Mouse (Mus musculus) Patski (cell line): Measurements from ENCODE around the gene Hist1h4a. TPM values are rescaled to one million over a fixed set of nuclear protein-coding genes. Genes with fewer than 3 reads are reported as not detected.
"Not testable (repeated sequence)": the region's sequence is repeated elsewhere in the genome, so short reads cannot be mapped to it uniquely, and the experiment has no call there.

Experiments used
- ATAC-seq: fragments of 100-300 bp; one replicate; pipeline ENCODE4 v1.8.0; 2021
- CTCF ChIA-PET: fragments of 350-600 bp; sonication (Branson Sonifier 250); formaldehyde crosslinking; loops from one replicate; lab custom pipeline; 2022; ENCODE audit warnings: inconsistent platforms; lab: Charles Lee
- POLR2A ChIA-PET: fragments of 350-600 bp; sonication (Branson Sonifier 250); formaldehyde crosslinking; loops from one replicate; lab custom pipeline; 2022; ENCODE audit warnings: antibody characterized with exemption, inconsistent platforms; lab: Charles Lee
- DNase-seq: peaks from one replicate; pipeline ENCODE4 v3.0.0-alpha.2; 2011; ENCODE audit warnings: low read depth, low spot score
- H3K27me3 ChIP-seq: fragments of 371-371 bp; one replicate; pipeline ENCODE4 v1.5.1; 2021
- CTCF ChIP-seq: fragments of 100-300 bp; IDR thresholded peaks from one replicate; pipeline ENCODE4 v1.5.1; 2021
- in situ Hi-C: fragments of 300-500 bp; cut with MboI; formaldehyde crosslinking; loops from 3 replicates; pipeline ENCODE4 v1.11.1; 2018; ENCODE audit warnings: low pct_unique_long_range_greater_than_20kb, mixed read lengths
- polyA plus RNA-seq: library from polyadenylated mRNA; unstranded; gene quantifications from one replicate; pipeline ENCODE4 v1.2.3, GENCODE M21; 2021

The Hist1h4a gene
- 0.13 TPM for polyA plus RNA-seq

- DNase-seq, result peak; percentile 94
- in situ Hi-C loops, result loop anchor here (25.0 kb wide), 1 partner anchor 1974 kb away; the partner anchor contains the start of genes Hist1h1b, Hist1h2an, Hist1h2bp and Hist1h3i
- peak; percentile 32 for ATAC-seq
- ChIA-PET CTCF (no interaction called here), POLR2A (interaction anchor here (0.7 kb wide), 1 partner anchor 10 kb away, joined by 3 read pairs; the partner anchor contains the start of gene Hist1h3b)
- no peaks in the 10 kb centered on the region for H3K27me3 ChIP-seq
- TF ChIP-seq CTCF, result no peak
Observed at GRCm38 (mm10) chr13:23760972-23761864, at the start of gene Hist1h4a. TSS of gene Hist1h4a (minus strand) at chr13:23761230.

- ChIA-PET POLR2A (no interaction called here), CTCF (interaction anchor here (0.9 kb wide), 1 partner anchor 14 kb away, joined by 4 read pairs; no protein-coding TSS in a partner anchor)
- no peak for TF ChIP-seq CTCF
- DNase-seq (no peak), ATAC-seq (no peak)
- in situ Hi-C loops, result no loop called here
- H3K27me3 ChIP-seq, result peaks cover 39% of the 10 kb centered on the region
Observed at GRCm38 (mm10) chr13:23806422-23807052, 45.5 kb upstream of the Hist1h4a start, which contains the start of gene Slc17a2. TSS of gene Slc17a2 (plus strand) at chr13:23806993.

- CTCF ChIA-PET, result interaction anchor here (0.7 to 1.2 kb wide), 2 partner anchors 11 to 12 kb away, joined by 4 to 5 read pairs; no protein-coding TSS in a partner anchor
- ATAC-seq, result no peak
- TF ChIP-seq CTCF, result no peak
- POLR2A ChIA-PET, result no interaction called here
- DNase-seq, result no peak
- in situ Hi-C loops, result no loop called here
- peaks cover 24% of the 10 kb centered on the region for H3K27me3 ChIP-seq
Observed at GRCm38 (mm10) chr13:23804532-23804931, 43.5 kb upstream of the Hist1h4a start.

GRCm38 (mm10) chr13:23799405-23799804 is 38.4 kb upstream of the Hist1h4a start:
- no peak for TF ChIP-seq CTCF
- CTCF ChIA-PET, result interaction anchor here (0.9 kb wide), 1 partner anchor 13 kb away, joined by 3 read pairs; no protein-coding TSS in a partner anchor
- DNase-seq (no peak), ATAC-seq (no peak)
- peaks cover 4% of the 10 kb centered on the region for H3K27me3 ChIP-seq
- POLR2A ChIA-PET, result no interaction called here
- in situ Hi-C loops, result loop anchor here (10.0 kb wide), 1 partner anchor 515 kb away; no protein-coding TSS in a partner anchor

GRCm38 (mm10) chr13:23792520-23792919 is 31.5 kb upstream of the Hist1h4a start:
- ChIA-PET POLR2A (no interaction called here), CTCF (interaction anchor here (0.8 to 1.4 kb wide), 8 partner anchors 11 to 516 kb away, joined by 3 to 4 read pairs (median 3); no protein-coding TSS in a partner anchor)
- DNase-seq (peak; percentile 10), ATAC-seq (no peak)
- TF ChIP-seq CTCF, result peak; percentile 78
- peaks cover 12% of the 10 kb centered on the region for H3K27me3 ChIP-seq
- in situ Hi-C loops, result loop anchor here (10.0 kb wide), 1 partner anchor 522 kb away; no protein-coding TSS in a partner anchor

- ATAC-seq, result no peak
- TF ChIP-seq CTCF, result no peak
- POLR2A ChIA-PET, result no interaction called here
- CTCF ChIA-PET, result no interaction called here
- in situ Hi-C loops, result no loop called here
- H3K27me3 ChIP-seq, result peaks cover 10% of the 10 kb centered on the region
- no peak for DNase-seq
Observed at GRCm38 (mm10) chr13:23779025-23779424, 18.0 kb upstream of the Hist1h4a start.

GRCm38 (mm10) chr13:23778339-23778738 is 17.3 kb upstream of the Hist1h4a start:
- ATAC-seq (no peak), DNase-seq (no peak)
- in situ Hi-C loops, result no loop called here
- ChIA-PET CTCF (interaction anchor here (1.0 kb wide), 1 partner anchor 148 kb away, joined by 3 read pairs; no protein-coding TSS in a partner anchor), POLR2A (no interaction called here)
- no peak for TF ChIP-seq CTCF
- H3K27me3 ChIP-seq, result peaks cover 10% of the 10 kb centered on the region

GRCm38 (mm10) chr13:23772561-23773313 is 11.7 kb upstream of the Hist1h4a start:
- no peak for TF ChIP-seq CTCF
- ChIA-PET POLR2A (interaction anchor here (1.4 kb wide), 1 partner anchor 9 kb away, joined by 4 read pairs; the partner anchor contains the start of gene Hist1h1a), CTCF (no interaction called here)
- in situ Hi-C loops, result loop anchor here (25.0 kb wide), 1 partner anchor 1985 kb away; the partner anchor contains the start of genes Hist1h1b, Hist1h2an, Hist1h2bp and Hist1h3i
- no peak for ATAC-seq
- no peaks in the 10 kb centered on the region for H3K27me3 ChIP-seq
- DNase-seq, result no peak

- POLR2A ChIA-PET, CTCF ChIA-PET: not testable (repeated sequence)
Observed at GRCm38 (mm10) chr13:23769613-23770012, 8.6 kb upstream of the Hist1h4a start, which contains the start of gene Trim38. TSS of gene Trim38 (plus strand) at chr13:23769913.

More at GRCm38 (mm10) chr13:23769613-23770012, 8.6 kb upstream of the Hist1h4a start, which contains the start of gene Trim38:
- in situ Hi-C loops, result loop anchor here (25.0 kb wide), 1 partner anchor 1982 kb away; the partner anchor contains the start of genes Hist1h1b, Hist1h2an, Hist1h2bp and Hist1h3i
- not testable (repeated sequence) for DNase-seq, H3K27me3 ChIP-seq, ATAC-seq
